Mouse (Mus musculus) liver, adult 2 months (tissue): Measurements from ENCODE around the gene Col5a2.

Experiments used
- CTCF ChIP-seq: fragments of 200-500 bp; IDR thresholded peaks from 2 replicates; pipeline ENCODE4 v1.5.1; 2011; ENCODE audit warnings: low read depth, low read length, control low read depth
- POLR2A ChIP-seq: fragments of 200-500 bp; IDR thresholded peaks from 2 replicates; pipeline ENCODE4 v1.6.1; 2011; ENCODE audit warnings: low read length, control low read depth; ENCODE audit not compliant: insufficient read depth; ENCODE audit errors: extremely low read depth

DNA sequence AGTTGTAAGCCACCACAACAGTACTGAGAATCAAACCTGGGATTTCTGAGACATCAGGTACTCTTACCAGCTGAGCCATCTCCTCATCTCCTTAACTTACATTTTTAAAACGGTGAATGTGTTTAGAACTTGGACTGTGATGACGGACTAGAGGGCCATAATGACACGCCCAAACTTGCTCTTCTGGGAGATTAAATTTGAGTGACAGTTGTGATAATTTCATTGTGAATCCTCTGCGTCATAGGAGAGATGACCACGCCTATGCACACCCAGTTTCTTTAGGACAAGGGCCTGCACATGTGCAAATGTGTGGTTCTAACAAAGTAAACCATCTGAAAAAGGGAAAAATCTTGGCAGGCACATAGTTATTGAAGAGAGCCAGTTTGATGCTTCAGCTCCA, 79.2 kb downstream of the Col5a2 start:
- TF ChIP-seq POLR2A, result no peak
- TF ChIP-seq CTCF, result no peak
